In the genomic region with DNA sequence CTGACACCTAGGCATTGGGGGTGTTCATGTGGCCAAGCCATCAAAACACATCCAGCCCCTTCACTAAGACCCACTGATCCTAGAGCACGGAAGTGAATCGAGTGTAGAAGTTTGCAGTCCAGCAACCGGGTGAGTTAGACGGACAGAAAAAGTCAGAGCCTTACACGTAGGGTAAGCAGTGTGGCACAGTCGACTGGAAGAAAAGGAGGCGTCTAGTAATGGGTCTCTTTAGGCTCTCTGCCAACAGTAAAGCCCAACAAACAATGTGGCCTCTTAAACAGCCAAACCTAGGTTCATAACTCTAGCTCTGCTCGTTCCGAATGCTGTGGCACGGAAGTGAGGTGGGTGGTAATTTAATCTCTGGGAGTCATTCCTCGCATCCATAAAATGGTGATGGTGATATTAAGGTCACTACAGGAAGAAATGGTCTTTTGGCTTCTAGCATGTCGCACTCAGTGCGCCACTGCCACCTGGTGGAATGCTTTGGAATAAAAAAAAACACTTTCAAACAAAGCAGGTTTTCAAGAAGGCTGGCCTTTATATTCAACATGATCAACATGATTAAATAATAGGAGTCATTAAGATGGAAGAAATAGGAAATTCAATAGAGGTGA, we compare ENCODE assay signal across 8 mouse cellular contexts. TPM values are rescaled to one million over a fixed set of nuclear protein-coding genes. Genes with fewer than 3 reads are reported as not detected.
DNase-seq lines count a peak whose midpoint lies in the region; ATAC-seq and TF ChIP-seq lines count a peak whose summit lies in the region.

No protein-coding gene starts in this region.

- no peak overlapping the region for H3K4me3 ChIP-seq in hindbrain, postnatal 0 days (ENCODE audit: low read length)
- H3K4me3 ChIP-seq in midbrain, postnatal 0 days (ENCODE audit: low read depth, low read length) = no peak overlapping the region

- H3K36me3 ChIP-seq in hindbrain, postnatal 0 days (ENCODE audit: insufficient read depth, low read length) = no peaks in the 10 kb centered on the region
- H3K36me3 ChIP-seq in midbrain, postnatal 0 days (ENCODE audit: insufficient read depth, low read length) = no peaks in the 10 kb centered on the region

- H3K4me1 ChIP-seq in hindbrain, postnatal 0 days (ENCODE audit: insufficient read depth, low read length) = no peaks in the 10 kb centered on the region
- no peaks in the 10 kb centered on the region for H3K4me1 ChIP-seq in midbrain, postnatal 0 days (ENCODE audit: insufficient read depth, low read length)

- no peaks in the 10 kb centered on the region for H3K9me3 ChIP-seq in hindbrain, postnatal 0 days (ENCODE audit: low read length)
- no peaks in the 10 kb centered on the region for H3K9me3 ChIP-seq in midbrain, postnatal 0 days (ENCODE audit: low read length)

- DNase-seq in right cerebral cortex, adult 18-20 months = peak; percentile 28
- DNase-seq in right cerebral cortex, postnatal 25 days = no peak
- DNase-seq in adrenal gland, adult 2 months = peak; percentile 42
- DNase-seq in embryo, embryonic 10.5 days (ENCODE audit: low spot score) = peak; percentile 83
- DNase-seq in hindbrain, postnatal 0 days (ENCODE audit: low spot score) = peak; percentile 88
- peak; percentile 42 to 75 for DNase-seq in left cerebral cortex, adult 18-20 months (ENCODE audit: low spot score in 2 of 2)
- DNase-seq in midbrain, postnatal 0 days (ENCODE audit: low spot score) = peak; percentile 83

- no peaks in the 10 kb centered on the region for H3K27me3 ChIP-seq in hindbrain, postnatal 0 days (ENCODE audit: insufficient read depth, low read length)
- no peaks in the 10 kb centered on the region; the same call in 1 of the 2 replicates for H3K27me3 ChIP-seq in midbrain, postnatal 0 days (ENCODE audit: insufficient read depth, low read length)

- ATAC-seq in hindbrain, postnatal 0 days = 0 out of 2 replicates have a peak, but pooled peaks have one; percentile 27
- ATAC-seq in midbrain, postnatal 0 days (ENCODE audit: low FRiP score) = no peak
- ATAC-seq in monocyte, adult 5-6 weeks (replicated peaks; ENCODE audit: insufficient number of reproducible peaks, low FRiP score, low TSS enrichment, poor library complexity, severe bottlenecking) = no peak

- H3K27ac ChIP-seq in hindbrain, postnatal 0 days = no peak overlapping the region
- no peak overlapping the region for H3K27ac ChIP-seq in midbrain, postnatal 0 days (ENCODE audit: low read depth, low read length)

- WGBS in hindbrain, postnatal 0 days = 29% methylated on average over 13 of the region's 13 CpGs
- WGBS in midbrain, postnatal 0 days = 37% methylated on average over 13 of the region's 13 CpGs

- TF ChIP-seq CTCF in hindbrain, postnatal 0 days (IDR thresholded peaks at IDR 0.05; ENCODE audit: low read depth) = peak; percentile 88
- TF ChIP-seq CTCF in midbrain, postnatal 0 days (IDR thresholded peaks at IDR 0.05) = peak; percentile 95

- H3K9ac ChIP-seq in hindbrain, postnatal 0 days (replicated peaks; ENCODE audit: low read length) = no peak overlapping the region
- H3K9ac ChIP-seq in midbrain, postnatal 0 days (replicated peaks; ENCODE audit: low read length, poor library complexity, severe bottlenecking) = no peak overlapping the region

- no peak overlapping the region for H3K4me2 ChIP-seq in hindbrain, postnatal 0 days (ENCODE audit: low read depth, low read length)
- no peak overlapping the region for H3K4me2 ChIP-seq in midbrain, postnatal 0 days (ENCODE audit: low read depth, low read length, poor library complexity, severe bottlenecking)

RNA-seq across cellular contexts. Expression of a gene that starts 54.0 kb away (rescaled TPM):
- 10 to 100 TPM; 25.0 to 46.9 TPM for total RNA-seq in adrenal gland, adult 2 months (2021)
- 9.6 and 11.7 TPM in 2 replicates for polyA plus RNA-seq in adrenal gland, adult 2 months (2012; rRNA removed)
- 30.4 TPM in 2 replicates for total RNA-seq in hindbrain, postnatal 0 days (2014; rRNA removed)
- polyA plus RNA-seq in hindbrain, postnatal 0 days (2015; fragmentation: Nextera tagmentation; extraction: Ambion mirVana) = 26.0 and 28.7 TPM in 2 replicates
- total RNA-seq in left cerebral cortex, adult 18-20 months (2021) = 10 to 100 TPM; 67.9 to 71.3 TPM
- 24.5 and 30.8 TPM in 2 replicates for total RNA-seq in midbrain, postnatal 0 days (2014; rRNA removed)
- polyA plus RNA-seq in midbrain, postnatal 0 days (2015; fragmentation: Nextera tagmentation; extraction: Ambion mirVana) = 30.6 and 36.5 TPM in 2 replicates
- 16.8 to 32.7 TPM (median 29.1 TPM) in 3 replicates for total RNA-seq in monocyte, adult 5-6 weeks (2017)
